Mouse (Mus musculus): ENCODE results near the gene Tnr.

GRCm38 (mm10) chr1:159816614-159817371 is 293.2 kb downstream of the Tnr start:
- TF ChIP-seq POLR2A (IDR thresholded peaks at IDR 0.05; ENCODE audit: insufficient read depth, low read depth, low read length): no peak
- TF ChIP-seq CTCF (IDR thresholded peaks at IDR 0.05; ENCODE audit: insufficient read depth, low read depth, low read length): no peak
